Mouse (Mus musculus) kidney, adult 2 months (tissue): ENCODE data around the gene Rhoa. TPM values are rescaled to one million over a fixed set of nuclear protein-coding genes. Genes with fewer than 3 reads are reported as not detected.

Experiments used
- DNase-seq: peaks from one replicate; pipeline ENCODE4 v3.0.0; 2021
- H3K27ac ChIP-seq: fragments of 200-500 bp; 2 replicates; pipeline ENCODE4 v1.5.1; 2012; ENCODE audit warnings: low read depth, low read length, control low read depth, inconsistent platforms; ENCODE audit not compliant: insufficient read depth
- H3K27me3 ChIP-seq: fragments of 200-500 bp; replicated peaks from 2 replicates; pipeline ENCODE4 v1.6.1; 2012; ENCODE audit warnings: mild to moderate bottlenecking, moderate library complexity, low read length, inconsistent platforms; ENCODE audit not compliant: control insufficient read depth, insufficient read depth
- H3K36me3 ChIP-seq: fragments of 200-500 bp; 2 replicates; pipeline ENCODE4 v1.6.1; 2012; ENCODE audit warnings: mild to moderate bottlenecking, moderate library complexity, low read length, inconsistent platforms; ENCODE audit not compliant: control insufficient read depth, insufficient read depth
- H3K4me1 ChIP-seq: fragments of 200-500 bp; 2 replicates; pipeline ENCODE4 v1.6.1; 2011; ENCODE audit warnings: low read length; ENCODE audit not compliant: control insufficient read depth, insufficient read depth
- H3K4me3 ChIP-seq: fragments of 200-500 bp; 2 replicates; pipeline ENCODE4 v1.5.1; 2011; ENCODE audit warnings: mild to moderate bottlenecking, low read depth, low read length, control low read depth; ENCODE audit not compliant: insufficient read depth
- CTCF ChIP-seq: fragments of 200-500 bp; conservative IDR thresholded peaks from 2 replicates; pipeline ENCODE4 v1.5.1; 2011; ENCODE audit warnings: low read depth, mild to moderate bottlenecking, control low read depth, low read length, moderate library complexity, mixed read lengths; ENCODE audit not compliant: insufficient read depth, insufficient read length
- POLR2A ChIP-seq: fragments of 200-500 bp; IDR thresholded peaks from one replicate; pipeline ENCODE4 v1.6.1; 2011; ENCODE audit warnings: low read depth, low read length, control low read depth
- WGBS: fragments of 180-500 bp; shearing (Covaris S2); methylation state at CpG from one replicate; pipeline ENCODE4 v1.1.7; 2018; 5-methylcytosine and 5-hydroxymethylcytosine counted together
- polyA plus RNA-seq: library from polyadenylated mRNA; depleted of rRNA; stranded (reverse); fragments of >200 nt; gene quantifications from 2 replicates; pipeline ENCODE4 v1.2.3, GENCODE M21; 2012

Rhoa gene
- polyA plus RNA-seq, 1 experiment: 179 TPM

DNA sequence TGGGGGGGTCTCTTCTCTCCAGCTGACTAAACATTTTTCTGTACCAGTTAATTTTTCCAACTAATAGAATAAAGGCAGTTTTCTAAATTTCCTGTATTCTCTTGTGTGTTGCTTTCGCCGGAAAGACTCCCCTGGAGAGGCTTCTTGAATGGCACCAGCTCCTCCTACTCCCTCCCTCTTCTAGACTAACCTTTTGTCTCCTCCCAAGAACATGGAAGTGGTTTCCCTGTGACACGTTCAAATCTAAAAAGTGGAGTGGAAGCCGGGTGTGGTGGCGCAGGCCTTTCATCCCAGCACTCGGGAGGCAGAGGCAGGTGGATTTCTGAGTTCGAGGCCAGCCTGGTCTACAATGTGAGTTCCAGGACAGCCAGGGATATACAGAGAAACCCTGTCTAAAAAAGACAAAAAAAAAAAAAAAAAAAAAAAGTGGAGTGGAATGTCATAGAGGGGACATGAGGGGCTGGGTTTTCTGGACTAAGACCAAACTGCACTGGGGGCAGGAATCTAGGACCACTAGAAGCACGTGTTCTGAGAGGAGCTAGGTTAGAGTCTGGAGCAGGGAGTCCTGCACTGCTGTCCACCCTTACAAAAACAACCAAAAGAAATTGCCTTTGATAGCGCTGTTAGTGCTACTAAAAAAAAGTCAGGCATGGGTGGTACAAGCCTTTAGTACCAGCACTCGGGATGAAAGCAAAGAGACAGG is 32.1 kb downstream of the Rhoa start:
- H3K4me1 ChIP-seq: peaks cover 14% of the 10 kb centered on the region; the same call in 1 of the 2 replicates
- H3K27me3 ChIP-seq: no peaks in the 10 kb centered on the region
- H3K27ac ChIP-seq: peak overlapping the region; percentile 90
- 57% methylated on average over 10 of the region's 10 CpGs for WGBS
- DNase-seq: peak; percentile 9
- H3K4me3 ChIP-seq: no peak overlapping the region
- H3K36me3 ChIP-seq: peaks cover 6% of the 10 kb centered on the region
- TF ChIP-seq POLR2A (no peak), CTCF (no peak)

DNA sequence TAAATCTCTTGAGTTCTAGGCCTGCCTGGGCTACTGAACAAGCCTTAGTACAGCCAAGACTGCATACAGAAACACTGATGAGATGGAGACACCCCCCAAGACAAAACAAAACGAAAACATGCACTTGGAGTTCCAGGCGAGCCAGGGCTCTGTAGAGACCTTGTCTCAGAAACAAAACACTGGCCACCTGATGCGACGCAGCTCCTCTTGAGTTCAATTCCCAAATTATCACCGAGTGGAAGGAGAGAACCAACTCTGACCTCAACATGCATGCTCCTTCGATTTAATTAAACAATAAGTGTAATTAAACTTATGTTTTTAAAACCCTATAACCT is 32.6 kb downstream of the Rhoa start:
- Histone ChIP-seq H3K36me3 (peaks cover 6% of the 10 kb centered on the region), H3K27ac (peak overlapping the region; percentile 90), H3K27me3 (no peaks in the 10 kb centered on the region), H3K4me1 (peaks cover 19% of the 10 kb centered on the region; the same call in 1 of the 2 replicates), H3K4me3 (no peak overlapping the region)
- DNase-seq: no peak
- WGBS: 17% methylated on average over 6 of the region's 6 CpGs
- no peak for TF ChIP-seq CTCF

DNA sequence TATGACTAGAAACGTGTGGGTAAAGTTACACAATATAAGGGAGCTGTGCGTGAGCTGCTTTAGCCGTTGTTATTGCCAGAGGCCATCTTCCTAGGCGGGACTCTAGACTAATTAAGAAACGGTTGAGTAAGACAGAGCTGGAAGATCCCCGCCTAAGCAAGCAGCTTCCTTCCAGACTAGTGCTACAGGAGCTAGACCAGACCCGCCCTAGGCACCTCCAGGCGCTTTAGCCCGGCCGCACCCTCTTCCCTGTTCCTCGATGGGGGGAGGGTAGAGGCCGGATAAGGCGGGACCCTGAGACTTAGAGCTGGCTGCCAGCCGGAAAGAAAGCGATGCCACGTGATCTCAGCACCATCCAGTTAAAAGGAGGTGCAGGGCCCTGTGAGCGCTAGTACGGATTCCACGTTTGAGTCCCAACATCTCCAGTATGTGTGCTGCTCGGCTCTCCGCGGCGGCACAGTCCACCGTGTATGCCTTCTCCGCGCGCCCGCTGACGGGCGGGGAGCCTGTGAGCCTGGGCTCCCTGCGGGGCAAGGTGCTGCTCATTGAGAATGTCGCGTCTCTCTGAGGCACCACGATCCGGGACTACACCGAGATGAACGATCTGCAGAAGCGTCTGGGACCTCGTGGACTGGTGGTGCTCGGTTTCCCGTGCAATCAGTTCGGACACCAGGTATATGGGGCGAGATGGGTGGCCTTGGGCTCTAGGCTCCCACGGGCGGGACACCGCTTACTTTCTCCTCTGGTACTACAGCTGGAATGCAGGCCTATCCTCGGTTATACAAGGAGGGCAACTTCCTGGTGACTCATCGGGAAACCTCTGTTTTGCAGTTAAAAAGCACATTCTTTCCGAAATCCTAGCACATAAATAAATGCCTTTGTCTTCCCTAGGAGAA is 33.2 kb downstream of the Rhoa start, which contains the start of gene Gpx1:
Gene Gpx1 (plus strand): TSS at position 18 of the 896 bp plus-strand sequence.
- peak; percentile 98 for DNase-seq
- Histone ChIP-seq H3K27ac (peak within 1 kb of the TSS; percentile 97), H3K4me3 (peak within 1 kb of the TSS; percentile 88), H3K36me3 (peaks cover 6% of the 10 kb centered on the region), H3K27me3 (no peaks in the 10 kb centered on the region), H3K4me1 (peaks cover 22% of the 10 kb centered on the region; the same call in 1 of the 2 replicates)
- peak; percentile 98 for TF ChIP-seq POLR2A
- no peak for TF ChIP-seq CTCF
- WGBS: under 1% methylated on average over 49 of the region's 49 CpGs

DNA sequence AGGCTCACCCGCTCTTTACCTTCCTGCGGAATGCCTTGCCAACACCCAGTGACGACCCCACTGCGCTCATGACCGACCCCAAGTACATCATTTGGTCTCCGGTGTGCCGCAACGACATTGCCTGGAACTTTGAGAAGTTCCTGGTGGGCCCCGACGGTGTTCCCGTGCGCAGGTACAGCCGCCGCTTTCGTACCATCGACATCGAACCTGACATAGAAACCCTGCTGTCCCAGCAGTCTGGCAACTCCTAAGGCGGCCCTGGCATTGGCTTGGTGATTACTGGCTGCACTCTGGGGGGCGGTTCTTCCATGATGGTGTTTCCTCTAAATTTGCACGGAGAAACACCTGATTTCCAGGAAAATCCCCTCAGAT is 33.9 kb downstream of the Rhoa start:
- Histone ChIP-seq H3K36me3 (peaks cover 6% of the 10 kb centered on the region), H3K4me1 (peaks cover 26% of the 10 kb centered on the region; the same call in 1 of the 2 replicates), H3K4me3 (peak overlapping the region; percentile 88), H3K27me3 (no peaks in the 10 kb centered on the region), H3K27ac (peak overlapping the region; percentile 97)
- peak; percentile 52 for DNase-seq
- TF ChIP-seq POLR2A: no peak
- no peak for TF ChIP-seq CTCF
- WGBS: 4% methylated on average over 20 of the region's 20 CpGs

DNA sequence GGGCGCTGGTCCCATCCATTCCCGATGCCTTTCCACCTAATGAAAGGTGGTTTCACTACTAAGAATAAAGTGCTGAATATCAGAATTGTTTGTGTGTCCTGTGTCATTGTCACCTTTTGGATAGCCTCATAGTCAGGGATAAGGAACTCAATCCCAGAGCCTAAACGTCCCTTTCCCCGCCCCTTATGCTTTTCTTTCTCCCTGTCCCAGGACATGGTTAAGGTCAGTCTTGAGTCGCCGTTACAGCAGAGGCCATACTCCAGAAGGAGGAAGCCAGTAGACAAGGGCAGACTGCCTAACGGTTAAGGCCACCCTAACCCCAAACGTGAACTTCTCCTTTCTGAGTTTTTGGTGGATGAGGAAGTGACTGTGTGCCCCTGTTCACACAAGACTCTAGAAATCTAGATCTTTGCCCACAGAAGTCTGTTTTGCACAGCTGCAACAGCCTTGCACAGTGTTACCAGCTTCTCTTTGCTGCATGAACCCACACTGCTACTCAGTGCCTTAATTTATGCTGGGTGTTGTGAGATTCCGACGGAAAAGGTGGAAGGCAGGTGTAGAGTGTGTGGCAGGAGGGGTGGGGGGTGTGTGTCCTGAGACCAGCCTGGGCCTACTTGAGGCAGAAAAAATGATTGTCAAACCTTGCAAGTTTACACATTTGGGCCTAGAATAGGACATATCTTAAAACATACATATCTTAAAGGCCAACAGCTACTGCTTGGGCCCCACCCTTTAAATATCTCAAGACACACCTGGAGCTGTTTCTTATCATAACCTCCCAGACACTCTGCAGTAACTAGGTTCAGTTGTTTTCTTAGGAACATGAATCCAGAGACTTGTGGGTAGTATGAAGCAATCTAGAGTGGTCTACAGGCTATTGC is 34.6 kb downstream of the Rhoa start:
- 16% methylated on average over 10 of the region's 10 CpGs for WGBS
- Histone ChIP-seq H3K4me1 (peaks cover 29% of the 10 kb centered on the region; the same call in 1 of the 2 replicates), H3K27me3 (no peaks in the 10 kb centered on the region), H3K4me3 (peak overlapping the region; percentile 88), H3K27ac (peak overlapping the region; percentile 97), H3K36me3 (peaks cover 3% of the 10 kb centered on the region; the same call in 1 of the 2 replicates)
- TF ChIP-seq POLR2A (no peak), CTCF (no peak)
- peak; percentile 56 for DNase-seq

DNA sequence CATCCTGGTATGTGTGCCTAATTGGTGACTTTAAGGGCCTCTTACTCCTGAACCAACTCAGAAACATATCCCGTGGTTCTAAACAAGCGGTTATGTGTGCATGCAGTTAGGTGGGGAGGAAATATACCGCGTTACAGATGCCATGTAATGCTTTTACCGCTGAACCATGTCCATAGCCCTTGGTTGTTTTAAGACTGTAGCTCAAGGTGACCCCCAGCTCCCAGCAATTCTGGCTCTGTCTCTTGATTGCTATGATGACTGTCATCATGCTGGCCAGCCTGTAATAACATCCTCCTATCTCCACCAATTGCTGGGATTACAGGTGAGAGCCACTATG is 35.2 kb downstream of the Rhoa start:
- H3K27ac ChIP-seq: peak overlapping the region; percentile 97
- no peaks in the 10 kb centered on the region for H3K27me3 ChIP-seq
- peaks cover 29% of the 10 kb centered on the region; the same call in 1 of the 2 replicates for H3K4me1 ChIP-seq
- peak overlapping the region; percentile 18 for H3K4me3 ChIP-seq
- 30% methylated on average over 5 of the region's 5 CpGs for WGBS
- TF ChIP-seq CTCF (no peak), POLR2A (no peak)
- no peak for DNase-seq
- peaks cover 3% of the 10 kb centered on the region; the same call in 1 of the 2 replicates for H3K36me3 ChIP-seq
